Mouse (Mus musculus): ENCODE results near the gene Ep400. TPM values are rescaled to one million over a fixed set of nuclear protein-coding genes. Genes with fewer than 3 reads are reported as not detected.
"Not testable (repeated sequence)": the region's sequence is repeated elsewhere in the genome, so short reads cannot be mapped to it uniquely, and the experiment has no call there.

The Ep400 gene
- polyA plus RNA-seq, 1 experiment from 2014 or later = 58.6 TPM

DNA sequence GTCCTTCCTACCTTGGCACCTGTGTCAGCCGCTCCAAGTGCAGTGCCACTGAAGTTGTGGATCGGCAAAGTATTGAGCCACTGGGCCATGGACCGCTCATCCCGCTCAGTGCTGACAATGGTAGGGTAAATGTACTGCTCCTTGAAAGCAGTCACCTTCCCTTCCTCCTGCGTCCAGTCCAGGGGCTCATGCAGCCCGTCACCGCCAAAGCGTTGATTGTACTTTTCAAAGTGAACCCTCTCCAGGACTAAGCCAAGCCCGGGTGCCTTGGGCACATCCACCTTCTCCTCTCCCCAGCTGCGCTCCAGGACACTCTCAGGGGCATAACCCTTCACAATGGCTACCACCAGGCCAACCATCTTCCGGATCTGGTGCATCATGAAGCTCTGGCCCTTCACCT lies 4.0 kb upstream of the Ep400 start:
- H3K9me3 ChIP-seq = no peaks in the 10 kb centered on the region
- no peak overlapping the region for H3K4me2 ChIP-seq (replicated peaks)
- peaks cover 14% of the 10 kb centered on the region for H3K4me1 ChIP-seq
- no peak overlapping the region for H3K4me3 ChIP-seq
- H3K9ac ChIP-seq = no peak overlapping the region
- no peak overlapping the region for H3K27ac ChIP-seq
- H3K36me3 ChIP-seq = peaks cover 59% of the 10 kb centered on the region
- no peaks in the 10 kb centered on the region for H3K27me3 ChIP-seq
- 92% methylated on average over 11 of the region's 11 CpGs for WGBS
- no peak for ATAC-seq (ENCODE audit: low FRiP score, low read depth)

DNA sequence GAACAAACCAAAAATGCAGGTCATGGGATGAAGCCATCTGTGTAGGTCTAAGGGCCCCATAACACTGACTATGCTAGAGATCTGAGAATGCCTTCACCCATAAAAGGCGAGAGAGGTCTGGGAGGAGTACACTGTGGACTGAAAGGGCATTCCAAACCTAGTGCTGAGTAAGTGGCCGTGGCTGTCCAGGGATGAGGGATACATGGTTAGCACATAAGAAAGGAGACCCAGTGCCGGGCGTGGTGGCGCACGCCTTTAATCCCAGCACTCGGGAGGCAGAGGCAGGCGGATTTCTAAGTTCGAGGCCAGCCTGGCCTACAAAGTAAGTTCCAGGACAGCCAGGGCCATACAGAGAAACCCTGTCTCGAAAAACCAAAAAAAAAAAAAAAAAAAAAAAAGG lies 2.4 kb upstream of the Ep400 start:
- H3K27ac ChIP-seq; H3K9ac ChIP-seq; H3K9me3 ChIP-seq; ATAC-seq (ENCODE audit: low FRiP score, low read depth); H3K27me3 ChIP-seq; H3K4me3 ChIP-seq; H3K4me2 ChIP-seq (replicated peaks): not testable (repeated sequence)
- WGBS = 90% methylated on average over 10 of the region's 10 CpGs
- H3K4me1 ChIP-seq = peaks cover 16% of the 10 kb centered on the region
- peaks cover 54% of the 10 kb centered on the region for H3K36me3 ChIP-seq

DNA sequence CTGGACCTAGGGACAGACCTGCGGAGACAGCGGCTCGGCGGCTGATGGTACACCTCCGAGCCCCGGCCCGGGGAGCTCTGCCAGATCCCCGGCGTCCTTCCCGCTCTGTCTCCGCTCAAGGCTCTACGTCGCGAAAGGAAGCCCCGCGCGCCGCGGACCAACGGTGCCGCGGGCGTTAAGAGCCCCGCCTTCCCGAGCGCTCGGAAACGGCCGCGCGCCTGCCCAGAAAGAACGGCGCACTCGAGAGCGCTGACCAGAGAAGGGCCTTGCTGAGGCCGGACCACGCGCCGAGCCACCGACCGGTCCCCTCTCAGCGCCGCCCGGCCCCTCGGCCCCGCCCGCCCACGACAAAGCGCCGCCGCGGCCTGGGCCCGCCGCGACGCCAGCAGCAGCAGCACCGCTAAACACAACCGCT lies 479 bp downstream of the Ep400 start:
- Histone ChIP-seq H3K27me3 (no peaks in the 10 kb centered on the region), H3K9ac (peak overlapping the region; percentile 97), H3K4me3 (peak overlapping the region; percentile 91), H3K4me2 (replicated peaks) (peak overlapping the region; percentile 79), H3K36me3 (peaks cover 26% of the 10 kb centered on the region), H3K4me1 (peaks cover 16% of the 10 kb centered on the region), H3K9me3 (no peaks in the 10 kb centered on the region), H3K27ac (peak overlapping the region; percentile 94)
- WGBS = under 1% methylated on average over 53 of the region's 58 CpGs
- ATAC-seq (ENCODE audit: low FRiP score, low read depth) = peak; percentile 49

GRCm38 (mm10) chr5:110769272-110769671 lies 1.2 kb downstream of the Ep400 start:
- peaks cover 16% of the 10 kb centered on the region for H3K4me1 ChIP-seq
- H3K36me3 ChIP-seq = peaks cover 19% of the 10 kb centered on the region
- H3K9ac ChIP-seq = peak overlapping the region; percentile 97
- no peak for ATAC-seq (ENCODE audit: low FRiP score, low read depth)
- 47% methylated on average over 4 of the region's 4 CpGs for WGBS
- no peaks in the 10 kb centered on the region for H3K9me3 ChIP-seq
- H3K27ac ChIP-seq = no peak overlapping the region
- H3K4me3 ChIP-seq = peak overlapping the region; percentile 91
- H3K27me3 ChIP-seq = no peaks in the 10 kb centered on the region
- H3K4me2 ChIP-seq (replicated peaks) = peak overlapping the region; percentile 79

GRCm38 (mm10) chr5:110763890-110764289 lies 6.6 kb downstream of the Ep400 start:
- no peak overlapping the region for H3K27ac ChIP-seq
- no peak overlapping the region for H3K4me2 ChIP-seq (replicated peaks)
- H3K4me3 ChIP-seq = no peak overlapping the region
- no peak for ATAC-seq (ENCODE audit: low FRiP score, low read depth)
- H3K36me3 ChIP-seq = peaks cover 5% of the 10 kb centered on the region
- H3K9ac ChIP-seq = no peak overlapping the region
- H3K27me3 ChIP-seq = no peaks in the 10 kb centered on the region
- WGBS = 94% methylated on average over 8 of the region's 8 CpGs
- H3K9me3 ChIP-seq = no peaks in the 10 kb centered on the region
- peaks cover 8% of the 10 kb centered on the region for H3K4me1 ChIP-seq

DNA sequence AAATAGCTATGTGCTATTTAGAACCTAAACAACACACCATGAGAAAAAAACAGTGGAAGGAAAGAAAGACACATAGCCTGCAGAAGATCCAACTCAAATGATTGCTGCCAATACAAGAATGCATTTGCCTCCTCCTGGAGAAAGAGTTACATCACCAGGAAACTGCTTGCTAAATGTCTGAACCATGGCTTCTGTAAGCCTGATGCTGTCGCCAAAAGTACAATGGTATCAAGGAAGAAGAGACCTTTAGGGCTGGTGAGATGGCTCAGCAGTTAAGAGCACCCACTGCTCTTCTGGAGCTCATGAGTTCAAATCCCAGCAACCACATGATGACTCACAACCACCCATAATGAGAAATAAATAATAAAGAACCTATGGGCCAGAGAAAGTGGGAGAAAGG lies 25.5 kb downstream of the Ep400 start:
- Histone ChIP-seq H3K27ac (no peak overlapping the region), H3K9me3 (no peaks in the 10 kb centered on the region), H3K27me3 (no peaks in the 10 kb centered on the region), H3K36me3 (peaks cover 25% of the 10 kb centered on the region), H3K4me3 (no peak overlapping the region), H3K4me1 (no peaks in the 10 kb centered on the region), H3K4me2 (replicated peaks) (no peak overlapping the region), H3K9ac (no peak overlapping the region)
- no peak for ATAC-seq (ENCODE audit: low FRiP score, low read depth)
- WGBS = 85% methylated on average over 1 of the region's 1 CpGs

GRCm38 (mm10) chr5:110739496-110740275 lies 30.8 kb downstream of the Ep400 start:
- Histone ChIP-seq H3K9me3 (no peaks in the 10 kb centered on the region), H3K36me3 (peaks cover 63% of the 10 kb centered on the region), H3K27me3 (no peaks in the 10 kb centered on the region), H3K4me1 (no peaks in the 10 kb centered on the region), H3K4me2 (replicated peaks) (no peak overlapping the region), H3K9ac (no peak overlapping the region), H3K4me3 (no peak overlapping the region), H3K27ac (no peak overlapping the region)
- WGBS = 90% methylated on average over 7 of the region's 7 CpGs
- no peak for ATAC-seq (ENCODE audit: low FRiP score, low read depth)

- no peak overlapping the region for H3K4me2 ChIP-seq (replicated peaks)
- peaks cover 86% of the 10 kb centered on the region for H3K36me3 ChIP-seq
- H3K4me3 ChIP-seq = no peak overlapping the region
- H3K9me3 ChIP-seq = no peaks in the 10 kb centered on the region
- ATAC-seq (ENCODE audit: low FRiP score, low read depth) = no peak
- no peaks in the 10 kb centered on the region for H3K27me3 ChIP-seq
- H3K9ac ChIP-seq = no peak overlapping the region
- WGBS = 81% methylated on average over 1 of the region's 1 CpGs
- H3K4me1 ChIP-seq = no peaks in the 10 kb centered on the region
- H3K27ac ChIP-seq = no peak overlapping the region
Measured at GRCm38 (mm10) chr5:110735606-110736005, 34.9 kb downstream of the Ep400 start.

DNA sequence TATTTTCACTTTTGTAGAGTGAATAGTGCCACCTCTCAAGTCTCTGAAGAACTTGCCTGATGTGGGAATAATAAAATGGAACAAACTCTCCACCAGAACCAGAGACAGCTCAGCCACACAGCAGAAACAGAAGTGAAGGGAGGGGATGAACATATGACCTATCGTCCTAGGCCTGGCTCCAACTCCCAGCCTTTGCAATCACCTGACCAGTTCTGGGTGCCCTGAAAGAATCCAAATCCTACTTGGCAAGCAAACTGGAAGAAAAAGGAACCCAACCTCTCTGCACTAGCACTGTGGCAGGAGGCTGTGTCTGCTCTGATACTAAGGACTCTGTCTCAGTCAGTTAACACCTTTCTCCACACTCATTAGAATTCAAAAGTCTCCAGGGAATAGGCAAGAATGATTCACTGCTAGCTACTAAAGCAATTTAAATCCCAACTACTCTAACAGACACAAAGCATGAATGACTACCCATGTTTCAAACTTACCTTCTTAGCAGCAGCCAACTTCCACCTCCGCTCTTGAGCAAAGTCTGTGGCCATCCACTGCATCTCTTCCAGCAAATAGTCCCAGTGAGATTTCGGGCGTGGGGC lies 37.2 kb downstream of the Ep400 start:
- Histone ChIP-seq H3K27ac (no peak overlapping the region), H3K9ac (no peak overlapping the region), H3K4me2 (replicated peaks) (no peak overlapping the region), H3K27me3 (no peaks in the 10 kb centered on the region), H3K4me3 (no peak overlapping the region), H3K9me3 (no peaks in the 10 kb centered on the region), H3K4me1 (no peaks in the 10 kb centered on the region), H3K36me3 (peaks cover 81% of the 10 kb centered on the region)
- WGBS = 95% methylated on average over 4 of the region's 4 CpGs
- ATAC-seq (ENCODE audit: low FRiP score, low read depth) = no peak

GRCm38 (mm10) chr5:110731227-110731626 lies 39.3 kb downstream of the Ep400 start:
- Histone ChIP-seq H3K27ac (no peak overlapping the region), H3K4me2 (replicated peaks) (no peak overlapping the region), H3K36me3 (peaks cover 81% of the 10 kb centered on the region), H3K9ac (no peak overlapping the region), H3K4me1 (no peaks in the 10 kb centered on the region), H3K27me3 (no peaks in the 10 kb centered on the region), H3K9me3 (no peaks in the 10 kb centered on the region), H3K4me3 (no peak overlapping the region)
- no peak for ATAC-seq (ENCODE audit: low FRiP score, low read depth)
- WGBS = 96% methylated on average over 2 of the region's 2 CpGs

GRCm38 (mm10) chr5:110727850-110728249 lies 42.7 kb downstream of the Ep400 start:
- Histone ChIP-seq H3K27ac (no peak overlapping the region), H3K4me3 (no peak overlapping the region), H3K36me3 (peaks cover 84% of the 10 kb centered on the region), H3K27me3 (no peaks in the 10 kb centered on the region), H3K9me3 (no peaks in the 10 kb centered on the region), H3K4me1 (no peaks in the 10 kb centered on the region), H3K9ac (no peak overlapping the region), H3K4me2 (replicated peaks) (no peak overlapping the region)
- no peak for ATAC-seq (ENCODE audit: low FRiP score, low read depth)
- WGBS = 87% methylated on average over 1 of the region's 1 CpGs

GRCm38 (mm10) chr5:110723543-110723942 lies 47.0 kb downstream of the Ep400 start:
- Histone ChIP-seq H3K4me2 (replicated peaks) (no peak overlapping the region), H3K9me3 (no peaks in the 10 kb centered on the region), H3K4me1 (no peaks in the 10 kb centered on the region), H3K27me3 (no peaks in the 10 kb centered on the region), H3K27ac (no peak overlapping the region), H3K9ac (no peak overlapping the region), H3K4me3 (no peak overlapping the region), H3K36me3 (peaks cover 83% of the 10 kb centered on the region)
- no peak for ATAC-seq (ENCODE audit: low FRiP score, low read depth)
- 94% methylated on average over 2 of the region's 2 CpGs for WGBS

DNA sequence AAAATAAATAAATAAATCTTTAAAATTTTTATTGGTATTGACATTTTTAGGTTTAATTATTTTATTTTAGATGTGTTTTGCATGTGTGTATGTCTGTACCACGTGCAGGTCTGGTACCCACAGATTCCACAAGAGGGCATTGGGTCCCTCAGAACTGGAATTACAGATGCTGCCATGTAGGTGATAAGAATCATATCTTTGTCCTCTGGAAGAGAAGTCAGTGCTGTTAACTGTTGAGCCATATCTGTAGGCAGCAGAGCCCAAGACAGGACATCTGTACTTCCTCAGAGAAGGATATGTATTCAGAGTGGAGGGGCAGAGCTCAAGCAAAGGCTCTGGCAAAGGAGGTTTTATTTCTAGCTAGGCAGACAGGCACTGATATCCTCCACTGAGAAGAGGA lies 49.1 kb downstream of the Ep400 start:
- peaks cover 73% of the 10 kb centered on the region for H3K36me3 ChIP-seq
- H3K4me1 ChIP-seq; H3K9ac ChIP-seq; ATAC-seq (ENCODE audit: low FRiP score, low read depth); H3K27me3 ChIP-seq; H3K27ac ChIP-seq; H3K4me2 ChIP-seq (replicated peaks); H3K4me3 ChIP-seq; H3K9me3 ChIP-seq: not testable (repeated sequence)
- WGBS = 89% methylated on average over 1 of the region's 1 CpGs

Data from limb, embryonic 13.5 days (tissue).